Mouse (Mus musculus) CH12.LX (cell line): ENCODE results near the gene Ctnnd2.

Source experiments
- CTCF ChIP-seq, 2 experiments: IDR thresholded peaks in 1 of 2; conservative IDR thresholded peaks in 1 of 2; 2 replicates each; pipeline ENCODE4 v1.5.1; 2011 to 2012; ENCODE audit warnings: low read depth in 2 of 2, low read length in 2 of 2, improper control_type of control experiment in 1 of 2, inconsistent platforms in 1 of 2, mild to moderate bottlenecking in 1 of 2, moderate library complexity in 1 of 2
- MAFK ChIP-seq: IDR thresholded peaks from 2 replicates; pipeline ENCODE4 v1.6.1; 2011; ENCODE audit warnings: low read length, improper control_type of control experiment; ENCODE audit not compliant: insufficient replicate concordance

GRCm38 (mm10) chr15:30170031-30170430 lies 2.4 kb upstream of the Ctnnd2 start:
- no peak for TF ChIP-seq MAFK
- no peak for TF ChIP-seq CTCF (conservative IDR thresholded peaks at IDR 0.05 in 1 of 2, IDR thresholded peaks at IDR 0.05 in 1 of 2; ENCODE audit: low read depth in 2 of 2, low read length in 2 of 2)
